Mouse (Mus musculus) lung, adult 2 months (tissue): Measurements from ENCODE around the gene Riox2. TPM values are rescaled to one million over a fixed set of nuclear protein-coding genes. Genes with fewer than 3 reads are reported as not detected.
"Not testable (repeated sequence)": the region's sequence is repeated elsewhere in the genome, so short reads cannot be mapped to it uniquely, and the experiment has no call there.

Experiments used
- DNase-seq: peaks from one replicate; pipeline ENCODE4 v3.0.0; 2022
- H3K4me1 ChIP-seq: fragments of 200-500 bp; 2 replicates; pipeline ENCODE4 v1.6.1; 2011; ENCODE audit warnings: low read length; ENCODE audit not compliant: control insufficient read depth, insufficient read depth
- H3K4me3 ChIP-seq: fragments of 200-500 bp; replicated peaks from 2 replicates; pipeline ENCODE3; 2011; ENCODE audit warnings: low read depth, mild to moderate bottlenecking, control low read depth, low read length; ENCODE audit errors: extremely low read depth
- CTCF ChIP-seq: fragments of 200-500 bp; IDR thresholded peaks from 2 replicates; pipeline ENCODE4 v1.5.1; 2011; ENCODE audit warnings: mild to moderate bottlenecking, low read length, control low read depth; ENCODE audit not compliant: insufficient read depth
- POLR2A ChIP-seq: fragments of 200-500 bp; IDR thresholded peaks from 2 replicates; pipeline ENCODE4 v1.6.1; 2011; ENCODE audit warnings: low read depth, mild to moderate bottlenecking, control low read depth, low read length, borderline replicate concordance; ENCODE audit errors: extremely low read depth
- WGBS: fragments of 180-500 bp; shearing (Covaris S2); methylation state at CpG from one replicate; pipeline ENCODE4 v1.1.7; 2018; 5-methylcytosine and 5-hydroxymethylcytosine counted together
- polyA plus RNA-seq: library from polyadenylated mRNA; depleted of rRNA; stranded (reverse); fragments of >200 nt; gene quantifications from 2 replicates; pipeline ENCODE4 v1.2.3, GENCODE M21; 2012; rRNA removed

The Riox2 gene
- 4.4 and 7.0 TPM in 2 replicates for polyA plus RNA-seq

DNA sequence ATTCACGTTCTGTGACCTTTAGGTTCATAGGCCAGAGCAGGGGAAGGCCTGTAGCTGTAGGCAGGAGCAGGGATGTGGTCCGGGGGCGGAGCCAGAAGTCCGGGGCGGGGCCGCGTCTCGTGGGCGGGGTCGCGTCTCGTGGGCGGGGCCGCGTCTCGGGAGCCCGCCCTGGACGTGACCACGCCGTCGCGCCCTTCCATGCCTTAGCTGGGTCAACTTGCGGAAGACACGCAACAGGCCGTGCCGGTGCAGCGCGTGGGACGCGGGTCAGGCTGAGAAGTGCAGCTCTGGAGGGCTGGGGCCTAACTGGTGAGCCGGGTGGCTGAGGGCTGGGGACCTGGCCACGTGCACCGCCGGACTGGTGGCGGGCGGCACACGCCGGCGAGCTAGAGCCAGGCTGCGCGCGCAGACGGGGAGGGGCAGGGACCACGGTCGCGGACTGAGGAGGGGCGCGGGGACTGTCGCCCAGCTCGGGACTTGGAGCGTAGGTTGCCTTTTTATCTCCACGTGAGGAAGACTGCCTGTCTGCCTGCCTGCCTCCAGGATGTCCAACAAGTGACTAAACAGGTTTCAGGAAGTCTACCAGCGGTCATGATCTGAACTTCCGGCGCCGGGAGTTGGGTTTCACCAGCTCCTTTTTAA, at the start of gene Riox2:
TSS of gene Riox2 (plus strand) at position 139 of the 642 bp plus-strand sequence.
- DNase-seq, result peak; percentile 82
- H3K4me3 ChIP-seq, result peak within 1 kb of the TSS; percentile 100
- H3K4me1 ChIP-seq, result no peaks in the 10 kb centered on the region; the same call in 1 of the 2 replicates
- TF ChIP-seq POLR2A (peak; percentile 38; the same call in 1 of the 2 replicates), CTCF (no peak)
- WGBS, result under 1% methylated on average over 56 of the region's 56 CpGs

GRCm38 (mm10) chr16:59427960-59428359, 43.6 kb upstream of the Riox2 start:
- 71% methylated on average over 7 of the region's 7 CpGs for WGBS
- no peaks in the 10 kb centered on the region for H3K4me1 ChIP-seq
- TF ChIP-seq POLR2A, result no peak
- TF ChIP-seq CTCF, result no peak
- no peak overlapping the region for H3K4me3 ChIP-seq
- DNase-seq, result no peak

DNA sequence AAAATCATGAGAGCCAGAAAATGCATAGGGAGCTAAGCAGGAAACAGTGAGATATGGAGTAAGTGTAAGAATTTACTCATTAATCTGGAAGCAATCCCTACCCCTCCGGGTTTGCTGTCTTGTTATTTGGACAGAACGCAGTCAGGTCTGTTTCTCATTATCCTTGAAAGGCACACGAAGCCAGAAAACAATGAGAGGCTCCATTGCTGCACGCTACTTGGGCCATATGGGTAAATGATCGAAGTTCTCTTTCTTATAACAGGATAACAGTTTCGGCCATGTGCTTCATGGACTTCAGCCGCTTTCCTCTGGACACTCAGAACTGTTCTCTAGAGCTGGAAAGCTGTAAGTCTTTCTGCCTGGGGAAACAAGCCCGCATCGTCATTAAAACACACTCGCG, 38.4 kb upstream of the Riox2 start:
- Histone ChIP-seq H3K4me1 (no peaks in the 10 kb centered on the region), H3K4me3 (no peak overlapping the region)
- TF ChIP-seq POLR2A (no peak), CTCF (no peak)
- WGBS, result 75% methylated on average over 11 of the region's 11 CpGs
- no peak for DNase-seq

GRCm38 (mm10) chr16:59444880-59445559, 26.6 kb upstream of the Riox2 start:
- 85% methylated on average over 7 of the region's 7 CpGs for WGBS
- Histone ChIP-seq H3K4me3 (no peak overlapping the region), H3K4me1 (no peaks in the 10 kb centered on the region)
- DNase-seq, result no peak
- no peak for TF ChIP-seq CTCF
- TF ChIP-seq POLR2A, result no peak

- TF ChIP-seq CTCF (no peak), POLR2A (no peak)
- no peak overlapping the region for H3K4me3 ChIP-seq
- WGBS, result 79% methylated on average over 1 of the region's 1 CpGs
- no peak for DNase-seq
- H3K4me1 ChIP-seq, result no peaks in the 10 kb centered on the region
These were observed 23.4 kb upstream of the Riox2 start for GRCm38 (mm10) chr16:59448181-59448580.

DNA sequence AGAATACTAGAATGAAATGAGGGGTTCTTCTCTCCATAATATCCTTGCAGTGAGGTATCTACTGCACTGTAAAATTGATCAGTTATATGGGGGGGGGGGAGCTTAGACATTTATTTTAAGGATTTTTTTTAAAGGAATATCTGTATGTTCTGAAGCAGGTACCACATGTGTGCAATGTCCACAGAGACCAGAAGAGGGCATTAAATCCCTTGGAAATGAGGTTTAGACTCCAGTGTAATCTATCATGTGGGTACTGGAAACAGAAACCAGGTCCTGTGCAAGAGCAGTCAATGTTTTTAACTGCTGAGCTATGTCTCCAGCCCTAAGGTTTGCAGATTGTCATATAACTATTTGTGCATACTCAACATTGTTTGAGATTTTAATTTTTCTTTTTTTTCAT, 22.5 kb upstream of the Riox2 start:
- H3K4me3 ChIP-seq, result no peak overlapping the region
- H3K4me1 ChIP-seq, result no peaks in the 10 kb centered on the region
- TF ChIP-seq CTCF (no peak), POLR2A (no peak)
- DNase-seq, result no peak

DNA sequence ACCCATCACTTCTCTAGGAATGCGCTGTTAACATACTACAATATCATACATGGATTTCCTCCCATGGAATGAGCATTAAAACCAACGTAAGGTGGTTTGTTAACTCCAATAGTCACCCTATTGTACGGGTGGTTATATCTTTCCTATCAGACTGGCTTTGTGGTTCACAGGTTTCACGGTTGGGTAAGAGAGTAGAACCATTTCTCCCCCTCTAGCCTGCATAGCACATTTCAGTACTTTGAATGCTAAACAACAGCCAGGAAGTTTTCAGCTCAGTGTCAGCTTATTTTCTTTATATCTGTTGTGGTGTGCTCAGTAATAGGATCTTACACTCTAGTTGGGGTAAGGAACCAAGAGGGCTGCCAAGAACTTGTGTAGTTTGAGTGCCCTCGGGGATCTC, 19.8 kb upstream of the Riox2 start:
- WGBS, result 81% methylated on average over 5 of the region's 5 CpGs
- Histone ChIP-seq H3K4me3 (no peak overlapping the region), H3K4me1 (no peaks in the 10 kb centered on the region)
- TF ChIP-seq POLR2A (no peak), CTCF (no peak)
- DNase-seq, result no peak

DNA sequence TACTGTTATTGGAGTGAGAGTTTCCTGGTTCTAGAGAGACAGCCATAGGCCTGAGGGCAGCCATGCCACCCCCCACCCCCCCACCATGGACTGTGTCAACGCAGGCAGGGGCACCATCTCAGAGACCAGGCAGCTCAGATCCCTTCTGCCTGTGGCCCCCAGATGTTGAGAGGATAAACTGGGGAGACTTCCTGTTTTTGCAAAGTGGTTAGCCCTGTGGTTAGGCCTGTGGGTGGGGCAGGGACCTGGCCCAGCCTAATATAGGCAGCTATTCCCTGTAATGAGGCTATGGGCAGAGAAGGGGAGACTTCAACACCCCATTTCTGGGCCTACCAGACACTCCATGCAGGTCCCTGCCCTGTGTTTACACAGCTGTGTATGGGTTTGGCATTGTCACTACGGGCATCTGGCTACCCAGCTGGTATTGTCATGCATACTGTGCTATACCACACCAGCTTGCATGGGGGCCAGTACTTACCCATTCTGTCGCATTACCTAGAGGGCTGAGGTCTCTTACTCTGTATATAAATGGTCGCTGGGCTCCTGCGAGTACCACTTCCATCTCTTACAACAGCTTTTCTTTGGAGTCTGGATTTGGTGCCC, 12.2 kb upstream of the Riox2 start:
- H3K4me3 ChIP-seq, H3K4me1 ChIP-seq, DNase-seq: not testable (repeated sequence)
- 65% methylated on average over 5 of the region's 5 CpGs for WGBS

DNA sequence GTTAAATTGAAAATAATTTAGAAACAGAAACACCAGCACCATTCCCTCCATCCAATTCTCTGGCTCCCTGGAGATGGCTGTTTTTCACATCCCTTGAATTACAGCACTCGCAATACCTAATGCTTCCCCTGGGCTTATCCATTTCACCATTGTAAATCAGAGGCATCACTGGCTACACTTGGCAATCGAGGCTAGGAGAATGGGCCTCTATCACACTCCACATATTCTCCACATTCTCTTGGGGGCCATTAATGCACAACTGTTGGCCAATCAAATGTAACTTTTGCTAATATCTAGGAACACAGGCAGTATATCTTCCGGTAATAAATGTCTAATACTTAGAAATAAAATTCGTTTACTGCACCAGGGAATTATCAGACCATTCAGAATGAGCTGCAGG, 8.0 kb upstream of the Riox2 start:
- 72% methylated on average over 4 of the region's 4 CpGs for WGBS
- no peak for TF ChIP-seq POLR2A
- no peak for TF ChIP-seq CTCF

DNA sequence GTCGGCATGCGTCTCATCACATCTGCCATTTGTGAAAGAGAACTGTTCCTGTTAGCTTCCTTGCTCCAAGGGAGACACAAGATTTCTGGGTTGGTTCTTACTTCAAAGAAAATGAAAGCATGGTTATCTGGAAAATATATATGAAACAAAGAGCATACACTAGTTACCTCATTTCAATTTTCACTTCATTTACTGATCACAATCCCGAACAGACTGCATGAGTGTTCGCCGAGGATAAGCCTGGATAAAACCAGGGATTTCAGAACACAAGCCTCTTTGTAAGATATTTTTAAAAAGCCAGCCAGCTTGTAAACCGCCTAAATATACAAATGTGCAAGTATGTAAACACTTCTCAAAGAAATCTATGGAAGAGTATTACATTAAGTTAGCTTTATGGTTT, 7.6 kb upstream of the Riox2 start:
- H3K4me3 ChIP-seq, result no peak overlapping the region
- DNase-seq, result no peak
- H3K4me1 ChIP-seq, result no peaks in the 10 kb centered on the region
- TF ChIP-seq POLR2A (no peak), CTCF (no peak)
- WGBS, result 79% methylated on average over 6 of the region's 6 CpGs

More for the DNA sequence above, 8.0 kb upstream of the Riox2 start:
- no peaks in the 10 kb centered on the region for H3K4me1 ChIP-seq
- no peak overlapping the region for H3K4me3 ChIP-seq
- DNase-seq, result no peak
